Mouse (Mus musculus) olfactory bulb, adult 2 months (tissue): ENCODE data around the gene Timd2.

Experiments used
- CTCF ChIP-seq: fragments of 200-500 bp; IDR thresholded peaks from 2 replicates; pipeline ENCODE4 v1.5.1; 2012; ENCODE audit warnings: low read depth, mild to moderate bottlenecking, low read length, moderate library complexity; ENCODE audit not compliant: insufficient read depth
- POLR2A ChIP-seq: fragments of 200-500 bp; IDR thresholded peaks from 2 replicates; pipeline ENCODE4 v1.6.1; 2012; ENCODE audit warnings: mild to moderate bottlenecking, low read depth, low read length, moderate library complexity; ENCODE audit not compliant: insufficient read depth

GRCm38 (mm10) chr11:46663215-46663614 lies 43.6 kb downstream of the Timd2 start:
- TF ChIP-seq POLR2A = no peak
- no peak for TF ChIP-seq CTCF
